Mouse (Mus musculus): ENCODE measurements at regions not wholly inside any gene's neighbourhood (a gene's known extent, or its start where the extent isn't known, plus 50 kb on each side); places are given as distances from the start of the nearest gene placed in this dataset.

- no peak for TF ChIP-seq CTCF (IDR thresholded peaks at IDR 0.05; ENCODE audit: extremely low read depth, insufficient read depth, insufficient read length, insufficient replicate concordance)
- no peak for TF ChIP-seq POLR2A (IDR thresholded peaks at IDR 0.05; ENCODE audit: low read depth, low read length)
Measured at GRCm38 (mm10) chr13:53883206-53883605, 172.3 kb downstream of the Drd1 start.

Measured in spleen, adult 2 months (tissue).